Mouse (Mus musculus) MEL (cell line): ENCODE measurements around the gene Gm20388. TPM values are rescaled to one million over a fixed set of nuclear protein-coding genes. Genes with fewer than 3 reads are reported as not detected.

Experiments
- DNase-seq: peaks from one replicate; pipeline ENCODE4 v3.0.0; 2011; ENCODE audit warnings: low read depth, low spot score
- H3K27ac ChIP-seq: 2 replicates; pipeline ENCODE4 v1.5.1; 2012; ENCODE audit warnings: low read depth, mild to moderate bottlenecking, control low read depth, low read length, moderate library complexity; ENCODE audit not compliant: control insufficient read depth
- H3K27me3 ChIP-seq, 2 experiments: fragments of 150-350 bp in 1 of 2; sonication (generic) in 1 of 2; 2 replicates each; pipeline ENCODE4 v1.6.1; 2012; ENCODE audit warnings: low read length in 2 of 2, mild to moderate bottlenecking in 2 of 2, improper control_type of control experiment in 1 of 2, moderate library complexity in 1 of 2; ENCODE audit not compliant: insufficient read depth in 2 of 2, control insufficient read depth in 1 of 2
- H3K36me3 ChIP-seq, 2 experiments: 2 replicates each; pipeline ENCODE4 v1.6.1; 2012 to 2014; ENCODE audit warnings: low read length in 2 of 2, improper control_type of control experiment in 1 of 2, inconsistent platforms in 1 of 2, mild to moderate bottlenecking in 1 of 2; ENCODE audit not compliant: insufficient read depth in 2 of 2, control insufficient read depth in 1 of 2
- H3K4me1 ChIP-seq, 2 experiments: fragments of 150-350 bp in 1 of 2; sonication (generic) in 1 of 2; 2 replicates each; pipeline ENCODE4 v1.6.1; 2012; ENCODE audit warnings: low read length in 2 of 2, improper control_type of control experiment in 1 of 2, mild to moderate bottlenecking in 1 of 2; ENCODE audit not compliant: insufficient read depth in 2 of 2, control insufficient read depth in 1 of 2
- H3K4me3 ChIP-seq, 2 experiments: fragments of 150-350 bp in 1 of 2; sonication (generic) in 1 of 2; 2 replicates each; pipeline ENCODE4 v1.5.1; 2012; ENCODE audit warnings: low read depth in 2 of 2, low read length in 2 of 2, mild to moderate bottlenecking in 2 of 2, moderate library complexity in 2 of 2, control low read depth in 1 of 2, improper control_type of control experiment in 1 of 2; ENCODE audit not compliant: control insufficient read depth in 1 of 2, insufficient read depth in 1 of 2
- H3K79me2 ChIP-seq: 2 replicates; pipeline ENCODE4 v1.6.1; 2012; ENCODE audit warnings: mild to moderate bottlenecking, low read length, moderate library complexity; ENCODE audit not compliant: control insufficient read depth, poor library complexity, insufficient read depth
- H3K9ac ChIP-seq: 2 replicates; pipeline ENCODE4 v1.6.1; 2012; ENCODE audit warnings: low read depth, mild to moderate bottlenecking, control low read depth, low read length, moderate library complexity; ENCODE audit not compliant: control insufficient read depth, poor library complexity, severe bottlenecking
- H3K9me3 ChIP-seq: fragments of 150-350 bp; sonication (generic); replicated peaks from 2 replicates; pipeline ENCODE4 v1.6.1; 2012; ENCODE audit warnings: mild to moderate bottlenecking, low read length, improper control_type of control experiment, moderate library complexity; ENCODE audit not compliant: insufficient read depth
- CHD2 ChIP-seq: IDR thresholded peaks from 2 replicates; pipeline ENCODE4 v1.6.1; 2011; ENCODE audit warnings: low read length, improper control_type of control experiment
- ELF1 ChIP-seq: IDR thresholded peaks from 2 replicates; pipeline ENCODE4 v1.6.1; 2014; ENCODE audit warnings: low read depth, mild to moderate bottlenecking, inconsistent platforms, low read length, improper control_type of control experiment, moderate library complexity
- EP300 ChIP-seq, 2 experiments: IDR thresholded peaks; 2 replicates each; pipeline ENCODE4 v1.6.1; 2011; ENCODE audit warnings: improper control_type of control experiment in 2 of 2, low read length in 2 of 2, low read depth in 1 of 2, mild to moderate bottlenecking in 1 of 2
- KAT2A ChIP-seq: conservative IDR thresholded peaks from 2 replicates; pipeline ENCODE4 v1.6.1; 2012; ENCODE audit warnings: low read depth, low read length, improper control_type of control experiment, inconsistent platforms
- MAX ChIP-seq: IDR thresholded peaks from 2 replicates; pipeline ENCODE4 v1.6.1; 2011; ENCODE audit warnings: low read length, improper control_type of control experiment
- MXI1 ChIP-seq: IDR thresholded peaks from 2 replicates; pipeline ENCODE4 v1.6.1; 2011; ENCODE audit warnings: mild to moderate bottlenecking, low read depth, low read length, improper control_type of control experiment
- MYC ChIP-seq: IDR thresholded peaks from 2 replicates; pipeline ENCODE4 v1.6.1; 2011; ENCODE audit warnings: low read depth, mild to moderate bottlenecking, low read length, improper control_type of control experiment, moderate library complexity
- NELFE ChIP-seq: IDR thresholded peaks from 2 replicates; pipeline ENCODE4 v1.6.1; 2011; ENCODE audit warnings: low read depth, low read length, improper control_type of control experiment
- NRF1 ChIP-seq: IDR thresholded peaks from 2 replicates; pipeline ENCODE4 v1.6.1; 2014; ENCODE audit warnings: low read depth, mild to moderate bottlenecking, inconsistent platforms, low read length, improper control_type of control experiment, moderate library complexity; ENCODE audit not compliant: poor library complexity, insufficient read depth, severe bottlenecking
- POLR2AphosphoS2 ChIP-seq: IDR thresholded peaks from 2 replicates; pipeline ENCODE4 v1.6.1; 2011; ENCODE audit warnings: low read length, improper control_type of control experiment
- POLR2AphosphoS5 ChIP-seq: IDR thresholded peaks from 2 replicates; pipeline ENCODE4 v1.6.1; 2012; ENCODE audit warnings: low read depth, borderline replicate concordance, mild to moderate bottlenecking, inconsistent platforms, low read length, moderate library complexity, mixed read lengths
- RAD21 ChIP-seq: IDR thresholded peaks from 2 replicates; pipeline ENCODE4 v1.6.1; 2011; ENCODE audit warnings: mild to moderate bottlenecking, low read depth, low read length, improper control_type of control experiment
- RCOR1 ChIP-seq: IDR thresholded peaks from 2 replicates; pipeline ENCODE4 v1.6.1; 2012; ENCODE audit warnings: low read depth, mild to moderate bottlenecking, inconsistent platforms, low read length, improper control_type of control experiment
- SMC3 ChIP-seq: IDR thresholded peaks from 2 replicates; pipeline ENCODE4 v1.6.1; 2011; ENCODE audit warnings: low read depth, low read length, improper control_type of control experiment
- TCF12 ChIP-seq: IDR thresholded peaks from 2 replicates; pipeline ENCODE4 v1.6.1; 2014; ENCODE audit warnings: low read depth, mild to moderate bottlenecking, inconsistent platforms, low read length, improper control_type of control experiment, moderate library complexity
- UBTF ChIP-seq: IDR thresholded peaks from 2 replicates; pipeline ENCODE4 v1.6.1; 2012; ENCODE audit warnings: low read depth, mild to moderate bottlenecking, inconsistent platforms, low read length, improper control_type of control experiment, moderate library complexity, borderline replicate concordance; ENCODE audit not compliant: insufficient read depth
- USF1 ChIP-seq: IDR thresholded peaks from 2 replicates; pipeline ENCODE4 v1.6.1; 2014; ENCODE audit warnings: low read depth, mild to moderate bottlenecking, inconsistent platforms, low read length, improper control_type of control experiment, moderate library complexity
- USF2 ChIP-seq, 2 experiments: IDR thresholded peaks; 2 replicates each; pipeline ENCODE4 v1.6.1; 2011 to 2012; ENCODE audit warnings: improper control_type of control experiment in 2 of 2, low read length in 2 of 2, borderline replicate concordance in 1 of 2, inconsistent platforms in 1 of 2, low read depth in 1 of 2, mild to moderate bottlenecking in 1 of 2; ENCODE audit not compliant: insufficient read depth in 1 of 2
- ZC3H11A ChIP-seq: IDR thresholded peaks from 2 replicates; pipeline ENCODE4 v1.6.1; 2012; ENCODE audit warnings: low read depth, mild to moderate bottlenecking, inconsistent platforms, low read length, improper control_type of control experiment
- ZMIZ1 ChIP-seq: IDR thresholded peaks from 2 replicates; pipeline ENCODE4 v1.6.1; 2012; ENCODE audit warnings: low read depth, mild to moderate bottlenecking, inconsistent platforms, low read length, improper control_type of control experiment, moderate library complexity
- polyA plus RNA-seq, 2 experiments: library from polyadenylated mRNA; stranded (reverse) in 1 of 2; unstranded in 1 of 2; fragments of >175 nt in 1 of 2; fragments of >200 nt in 1 of 2; gene quantifications; 2 replicates each; pipeline versions ENCODE4 v1.2.1 to v1.2.4; 2012; ENCODE audit warnings: low replicate concordance in 2 of 2, low read depth in 1 of 2; ENCODE audit not compliant: insufficient read length in 2 of 2, insufficient read depth in 1 of 2, missing spikeins in 1 of 2
- total RNA-seq: library from RNA; depleted of rRNA; stranded (reverse); fragments of 300-350 nt; gene quantifications from 2 replicates; pipeline ENCODE4 v1.2.3, GENCODE M21; 2012

Gene Gm20388
- total and polyA plus RNA-seq, 3 experiments, result 11.1 to 17.8 TPM; not detected in 1

DNA sequence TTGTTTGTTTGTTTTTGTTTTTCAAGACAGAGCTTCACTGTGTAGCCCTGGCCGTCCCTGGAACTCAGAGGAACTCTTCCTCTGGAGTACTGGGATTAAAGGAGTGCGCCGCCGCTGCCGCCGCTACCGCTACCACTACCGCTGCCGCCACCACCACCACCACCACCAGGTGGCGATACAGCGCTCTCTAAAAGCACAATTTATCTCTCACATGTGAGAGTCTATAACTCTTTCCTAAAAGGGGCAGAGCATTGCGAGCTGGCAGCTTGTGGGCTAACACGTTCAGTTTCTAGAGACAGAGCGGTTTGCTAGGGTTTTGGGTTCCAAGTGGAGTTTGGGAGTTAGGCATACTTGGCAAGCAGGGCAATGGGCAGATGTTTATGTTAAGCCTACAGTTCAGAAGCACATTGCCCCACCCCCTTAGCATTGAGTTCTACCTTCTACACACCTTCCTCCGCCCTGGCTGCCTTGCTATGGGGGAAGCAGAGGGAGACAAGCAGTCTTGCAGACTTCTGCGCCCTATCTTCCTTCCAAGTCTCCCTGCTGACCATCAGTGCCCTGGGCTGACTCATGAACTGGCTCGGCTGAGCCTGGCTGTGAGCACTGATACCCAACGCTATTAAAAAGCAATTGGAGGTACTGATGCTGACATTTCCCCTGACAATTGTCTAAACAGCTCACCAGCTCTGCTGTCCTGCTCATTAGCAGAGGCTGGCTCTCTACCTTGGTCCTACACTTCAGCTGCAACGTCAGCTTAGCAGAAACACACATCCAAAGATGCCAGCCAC, 3718.5 kb downstream of the Gm20388 start (continued):
- TF ChIP-seq KAT2A, result no peak
- TF ChIP-seq USF1, result no peak
- no peak for TF ChIP-seq CHD2
- TF ChIP-seq MXI1, result peak; percentile 88
- TF ChIP-seq RCOR1, result no peak
- TF ChIP-seq UBTF, result no peak
- peak; percentile 78 for TF ChIP-seq SMC3
- TF ChIP-seq NELFE, result no peak

DNA sequence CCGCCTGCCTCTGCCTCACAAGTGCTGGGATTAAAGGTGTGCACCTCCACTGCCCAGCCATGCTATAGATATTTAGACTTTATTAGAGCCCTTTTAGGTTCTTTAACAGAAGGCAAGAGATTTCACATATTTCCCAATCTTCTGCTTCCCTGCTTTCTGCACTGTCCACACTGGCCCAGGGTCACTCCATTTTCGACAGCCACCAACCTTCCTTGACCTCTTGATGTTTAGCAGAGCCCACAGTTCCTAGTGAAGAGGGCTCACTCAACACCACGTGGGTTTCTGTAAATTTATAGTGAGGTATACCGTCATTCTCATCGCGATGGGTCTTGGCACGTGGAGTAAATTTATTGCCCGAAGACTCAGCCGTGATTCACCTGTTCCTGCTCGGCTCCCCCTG, 3719.4 kb downstream of the Gm20388 start:
- Histone ChIP-seq H3K27ac (no peak overlapping the region), H3K9ac (no peak overlapping the region), H3K4me1 (peaks cover 10 to 17% of the 10 kb centered on the region in 2 experiments; a peak in 3 of 4 replicates), H3K36me3 (peaks cover 0 to 10% of the 10 kb centered on the region in 2 experiments; a peak in 2 of 4 replicates), H3K79me2 (no peaks in the 10 kb centered on the region), H3K4me3 (no peak overlapping the region), H3K27me3 (no peaks in the 10 kb centered on the region), H3K9me3 (no peaks in the 10 kb centered on the region)
- no peak for TF ChIP-seq TCF12
- no peak for TF ChIP-seq MAX
- no peak for TF ChIP-seq USF2 (IDR thresholded peaks at IDR 0.05; ENCODE audit: borderline replicate concordance in 1 of 2, insufficient read depth in 1 of 2, low read depth in 1 of 2, low read length in 2 of 2)
- no peak for TF ChIP-seq MYC
- TF ChIP-seq EP300 (IDR thresholded peaks at IDR 0.05; ENCODE audit: low read depth in 1 of 2, low read length in 2 of 2), result no peak
- no peak for TF ChIP-seq ELF1
- DNase-seq, result no peak

DNA sequence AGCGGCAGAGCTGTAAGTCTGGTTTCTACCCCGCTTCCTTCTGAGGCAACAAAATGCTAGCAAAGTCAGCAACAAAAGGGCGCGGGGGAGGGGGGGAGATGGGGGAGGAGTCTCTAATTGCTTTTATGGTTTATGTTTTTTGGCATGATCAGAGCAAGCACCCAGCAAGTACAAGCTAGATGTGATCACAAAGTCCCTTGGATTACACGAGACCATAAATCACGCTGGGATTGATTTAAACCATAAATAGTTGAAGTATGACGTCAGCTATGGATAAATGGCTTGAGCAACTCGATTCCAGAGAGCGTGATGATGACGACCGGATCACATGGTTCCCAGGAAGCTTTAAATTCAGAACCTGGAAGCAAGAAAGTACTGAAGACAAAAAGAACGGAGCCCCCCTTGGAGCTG, 3720.2 kb downstream of the Gm20388 start:
- no peaks in the 10 kb centered on the region for H3K9me3 ChIP-seq
- no peak overlapping the region for H3K9ac ChIP-seq
- no peak overlapping the region for H3K27ac ChIP-seq
- peaks cover 0 to 10% of the 10 kb centered on the region in 2 experiments; a peak in 2 of 4 replicates for H3K36me3 ChIP-seq
- no peak for DNase-seq
- no peaks in the 10 kb centered on the region for H3K27me3 ChIP-seq
- TF ChIP-seq POLR2AphosphoS2 (no peak), MAX (no peak), ZC3H11A (no peak), CHD2 (no peak), EP300 (IDR thresholded peaks at IDR 0.05; ENCODE audit: low read depth in 1 of 2, low read length in 2 of 2) (no peak), TCF12 (no peak), ZMIZ1 (no peak), NRF1 (no peak), RAD21 (no peak), MYC (no peak), POLR2AphosphoS5 (no peak)
- TF ChIP-seq, all 39 proteins: peak for 0
- Histone ChIP-seq H3K79me2 (no peaks in the 10 kb centered on the region), H3K4me3 (no peak overlapping the region), H3K4me1 (peaks cover 10 to 17% of the 10 kb centered on the region in 2 experiments; a peak in 3 of 4 replicates)
